Mouse (Mus musculus) heart, embryonic 13.5 days (tissue): Measurements from ENCODE around the gene Fam169a. TPM values are rescaled to one million over a fixed set of nuclear protein-coding genes. Genes with fewer than 3 reads are reported as not detected.
"Not testable (repeated sequence)": the region's sequence is repeated elsewhere in the genome, so short reads cannot be mapped to it uniquely, and the experiment has no call there.

ENCODE experiments used
- ATAC-seq: fragments of 200-750 bp; cut with Nextera tagmentation; 2 replicates; pipeline ENCODE4 v1.8.0; 2017; ENCODE audit warnings: moderate TSS enrichment; ENCODE audit not compliant: insufficient number of reproducible peaks, low FRiP score, low TSS enrichment; ENCODE audit errors: extremely low read depth
- H3K27ac ChIP-seq: fragments of 300-500 bp; sonication (generic); replicated peaks from 2 replicates; pipeline ENCODE4 v1.5.1; 2015; ENCODE audit warnings: moderate library complexity, mild to moderate bottlenecking, inconsistent platforms
- H3K27me3 ChIP-seq: fragments of 300-500 bp; sonication (generic); replicated peaks from 2 replicates; pipeline ENCODE4 v1.6.1; 2015; ENCODE audit warnings: mild to moderate bottlenecking, inconsistent platforms
- H3K36me3 ChIP-seq: fragments of 300-500 bp; sonication (generic); 2 replicates; pipeline ENCODE4 v1.6.1; 2015; ENCODE audit warnings: mild to moderate bottlenecking, inconsistent platforms
- H3K4me1 ChIP-seq: fragments of 300-500 bp; sonication (generic); 2 replicates; pipeline ENCODE4 v1.6.1; 2015; ENCODE audit warnings: inconsistent platforms
- H3K4me2 ChIP-seq: fragments of 300-500 bp; sonication (generic); 2 replicates; pipeline ENCODE4 v1.6.1; 2015; ENCODE audit warnings: inconsistent platforms, mild to moderate bottlenecking, moderate library complexity
- H3K4me3 ChIP-seq: fragments of 300-500 bp; sonication (generic); 2 replicates; pipeline ENCODE4 v1.5.1; 2015; ENCODE audit warnings: moderate library complexity, mild to moderate bottlenecking, inconsistent platforms
- H3K9ac ChIP-seq: fragments of 300-500 bp; sonication (generic); 2 replicates; pipeline ENCODE4 v1.6.1; 2015; ENCODE audit warnings: inconsistent platforms, mild to moderate bottlenecking, moderate library complexity
- H3K9me3 ChIP-seq: fragments of 300-500 bp; sonication (generic); 2 replicates; pipeline ENCODE4 v1.6.1; 2016; ENCODE audit warnings: inconsistent platforms
- WGBS: fragments of 180-500 bp; shearing (Covaris S2); methylation state at CpG from one replicate; pipeline ENCODE4 v1.1.7; 2015; ENCODE audit warnings: mixed read lengths; 5-methylcytosine and 5-hydroxymethylcytosine counted together
- polyA plus RNA-seq: library from polyadenylated mRNA; unstranded; fragments of >200 nt; fragmentation: Nextera tagmentation; extraction: Ambion mirVana; gene quantifications from 2 replicates; pipeline ENCODE4 v1.2.1, GENCODE M21; 2015

Fam169a gene
- polyA plus RNA-seq, 1 experiment from 2014 or later, result 5.1 TPM

- H3K4me1 ChIP-seq, result peaks cover 6% of the 10 kb centered on the region; the same call in 1 of the 2 replicates
- no peaks in the 10 kb centered on the region for H3K36me3 ChIP-seq
- no peak for ATAC-seq
- no peak overlapping the region for H3K4me2 ChIP-seq
- H3K9me3 ChIP-seq, result no peaks in the 10 kb centered on the region
- no peak overlapping the region for H3K27ac ChIP-seq
- H3K4me3 ChIP-seq, result no peak overlapping the region
- no peaks in the 10 kb centered on the region for H3K27me3 ChIP-seq
- WGBS, result 60% methylated on average over 2 of the region's 2 CpGs
- H3K9ac ChIP-seq, result no peak overlapping the region
Measured at GRCm38 (mm10) chr13:97080201-97080600, 13.1 kb downstream of the Fam169a start.

- H3K4me3 ChIP-seq, result no peak overlapping the region
- H3K4me1 ChIP-seq, result peaks cover 6% of the 10 kb centered on the region; the same call in 1 of the 2 replicates
- H3K9me3 ChIP-seq, result no peaks in the 10 kb centered on the region
- no peak overlapping the region for H3K4me2 ChIP-seq
- 67% methylated on average over 3 of the region's 3 CpGs for WGBS
- H3K9ac ChIP-seq, result no peak overlapping the region
- no peak for ATAC-seq
- no peak overlapping the region for H3K27ac ChIP-seq
- H3K36me3 ChIP-seq, result no peaks in the 10 kb centered on the region
- H3K27me3 ChIP-seq, result no peaks in the 10 kb centered on the region
Measured at GRCm38 (mm10) chr13:97080615-97081014, 13.5 kb downstream of the Fam169a start.

DNA sequence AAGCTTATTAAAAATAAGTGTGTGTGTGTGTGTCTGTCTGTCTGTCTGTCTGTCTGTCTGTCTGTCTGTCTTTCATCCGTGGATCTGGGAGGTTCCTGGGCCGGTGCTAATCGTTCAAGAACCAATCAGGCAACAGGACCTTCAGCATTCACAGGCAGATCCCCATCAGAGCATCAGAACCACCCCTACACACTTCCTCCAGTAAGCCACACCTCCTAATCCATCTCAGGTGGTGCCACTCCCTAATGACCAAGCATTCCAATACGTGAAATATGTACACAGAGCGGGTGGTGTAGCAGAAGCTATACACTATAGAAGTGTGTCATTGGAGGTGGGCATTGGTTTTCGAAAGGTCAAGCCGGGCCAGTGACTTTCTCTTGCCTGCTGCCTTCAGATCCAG lies 15.3 kb downstream of the Fam169a start:
- H3K27me3 ChIP-seq, result no peaks in the 10 kb centered on the region
- H3K4me3 ChIP-seq, result no peak overlapping the region
- no peak overlapping the region for H3K4me2 ChIP-seq
- 78% methylated on average over 7 of the region's 7 CpGs for WGBS
- H3K36me3 ChIP-seq, result no peaks in the 10 kb centered on the region
- no peak for ATAC-seq
- H3K27ac ChIP-seq, result no peak overlapping the region
- peaks cover 8% of the 10 kb centered on the region; the same call in 1 of the 2 replicates for H3K4me1 ChIP-seq
- H3K9me3 ChIP-seq, result no peaks in the 10 kb centered on the region
- no peak overlapping the region for H3K9ac ChIP-seq

GRCm38 (mm10) chr13:97086316-97086715 lies 19.2 kb downstream of the Fam169a start:
- no peaks in the 10 kb centered on the region for H3K36me3 ChIP-seq
- H3K9me3 ChIP-seq, result no peaks in the 10 kb centered on the region
- H3K4me2 ChIP-seq, result no peak overlapping the region
- ATAC-seq, result no peak
- no peaks in the 10 kb centered on the region for H3K27me3 ChIP-seq
- no peak overlapping the region for H3K9ac ChIP-seq
- no peak overlapping the region for H3K4me3 ChIP-seq
- WGBS, result 62% methylated on average over 8 of the region's 9 CpGs
- H3K4me1 ChIP-seq, result peaks cover 9% of the 10 kb centered on the region; the same call in 1 of the 2 replicates
- no peak overlapping the region for H3K27ac ChIP-seq

GRCm38 (mm10) chr13:97087421-97087820 lies 20.3 kb downstream of the Fam169a start:
- no peaks in the 10 kb centered on the region for H3K27me3 ChIP-seq
- no peaks in the 10 kb centered on the region for H3K36me3 ChIP-seq
- ATAC-seq, result no peak
- H3K4me1 ChIP-seq, result 0 out of 2 replicates have a peak, but pooled peaks cover 3% of the 10 kb centered on the region
- no peak overlapping the region for H3K4me3 ChIP-seq
- H3K9ac ChIP-seq, result no peak overlapping the region
- 84% methylated on average over 6 of the region's 6 CpGs for WGBS
- no peak overlapping the region for H3K27ac ChIP-seq
- no peak overlapping the region for H3K4me2 ChIP-seq
- no peaks in the 10 kb centered on the region for H3K9me3 ChIP-seq

DNA sequence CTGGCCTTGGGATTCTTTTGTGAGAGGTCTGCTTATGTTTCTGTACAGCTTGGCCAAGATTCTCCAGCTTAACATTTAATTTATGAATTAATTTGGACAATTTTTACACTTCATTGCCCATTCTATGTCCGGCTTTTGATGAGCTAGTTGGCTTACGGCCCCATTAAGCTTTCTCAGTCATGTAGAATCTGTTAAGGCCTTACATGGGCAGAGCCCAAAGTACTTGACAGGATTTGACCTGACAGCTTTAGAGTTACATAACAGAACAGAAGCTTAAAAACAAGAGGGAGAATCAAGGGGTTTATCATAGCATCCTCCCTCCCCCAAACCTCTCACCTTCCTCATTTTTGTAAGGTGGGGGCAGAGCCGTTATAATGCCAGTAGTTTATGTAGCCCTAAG lies 21.1 kb downstream of the Fam169a start:
- WGBS, result 88% methylated on average over 3 of the region's 3 CpGs
- ATAC-seq, result no peak
- no peaks in the 10 kb centered on the region for H3K27me3 ChIP-seq
- H3K4me2 ChIP-seq, result no peak overlapping the region
- H3K9me3 ChIP-seq, result no peaks in the 10 kb centered on the region
- no peak overlapping the region for H3K9ac ChIP-seq
- H3K27ac ChIP-seq, result no peak overlapping the region
- H3K4me3 ChIP-seq, result no peak overlapping the region
- H3K36me3 ChIP-seq, result no peaks in the 10 kb centered on the region
- H3K4me1 ChIP-seq, result 0 out of 2 replicates have a peak, but pooled peaks cover 3% of the 10 kb centered on the region

DNA sequence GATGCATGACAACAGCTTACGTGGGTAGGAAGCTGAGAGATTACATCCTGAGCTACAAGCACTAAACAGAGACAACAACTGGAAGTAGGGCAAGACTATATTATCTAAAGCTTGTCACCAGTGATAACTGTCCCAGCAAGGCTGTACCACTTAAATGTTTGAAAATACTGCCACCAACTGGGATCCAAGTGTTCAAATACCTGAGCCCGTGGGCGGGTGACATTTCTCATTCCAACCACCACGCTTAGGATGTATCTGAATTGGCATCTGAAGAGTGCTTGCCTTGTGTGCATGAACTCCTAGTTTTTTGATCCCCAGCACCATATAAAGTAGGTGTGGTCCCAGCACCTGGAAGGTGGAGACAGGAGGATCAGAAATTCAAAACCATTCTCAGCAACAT lies 28.6 kb downstream of the Fam169a start:
- Histone ChIP-seq H3K36me3 (peaks cover 6% of the 10 kb centered on the region), H3K4me1 (peaks cover 6% of the 10 kb centered on the region; the same call in 1 of the 2 replicates), H3K9ac (no peak overlapping the region), H3K4me3 (no peak overlapping the region), H3K9me3 (no peaks in the 10 kb centered on the region), H3K27ac (no peak overlapping the region), H3K27me3 (no peaks in the 10 kb centered on the region), H3K4me2 (no peak overlapping the region)
- no peak for ATAC-seq
- WGBS, result 50% methylated on average over 4 of the region's 4 CpGs

DNA sequence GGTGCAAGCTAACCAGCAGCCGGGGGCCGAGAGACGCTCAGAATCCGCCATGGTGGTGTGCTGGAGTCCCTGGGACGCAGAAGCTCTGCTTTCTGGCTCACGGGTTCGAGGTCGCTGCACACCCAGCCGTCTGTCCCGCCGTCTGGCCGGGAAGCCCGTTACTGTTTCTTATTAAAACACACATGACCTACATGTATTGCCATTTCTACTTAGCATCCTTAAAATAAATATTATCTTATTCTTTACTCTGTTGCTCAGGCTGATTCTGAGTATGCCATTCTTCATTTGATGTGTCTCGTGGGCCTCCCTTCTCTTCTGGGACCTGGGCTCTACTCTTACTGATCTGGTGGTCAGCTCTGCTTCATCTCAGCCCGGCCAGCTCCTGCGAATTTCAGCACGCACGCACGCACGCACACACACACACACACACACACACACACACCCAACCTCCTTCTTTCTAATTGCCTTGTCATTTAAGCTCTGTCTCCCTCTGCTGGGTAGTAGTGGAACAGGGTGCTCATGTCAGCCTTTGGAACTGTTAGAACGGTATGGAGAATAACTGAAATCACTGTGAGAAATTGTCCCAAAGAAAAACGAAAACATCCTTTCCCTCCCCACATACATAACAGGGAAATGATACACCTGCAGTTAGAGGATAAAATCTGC lies 32.2 kb downstream of the Fam169a start, which contains the start of gene Gm6169:
Gene Gm6169, minus strand, starts transcription at position 51 of the 666 bp plus-strand sequence.
- no peak within 1 kb of the TSS for H3K9ac ChIP-seq
- 80% methylated on average over 22 of the region's 22 CpGs for WGBS
- H3K4me1 ChIP-seq, result peaks cover 6% of the 10 kb centered on the region; the same call in 1 of the 2 replicates
- H3K27me3 ChIP-seq, result no peaks in the 10 kb centered on the region
- H3K27ac ChIP-seq, result no peak within 1 kb of the TSS
- no peaks in the 10 kb centered on the region for H3K36me3 ChIP-seq
- no peaks in the 10 kb centered on the region for H3K9me3 ChIP-seq
- H3K4me3 ChIP-seq, result no peak within 1 kb of the TSS
- H3K4me2 ChIP-seq, result no peak within 1 kb of the TSS
- no peak for ATAC-seq

- 67% methylated on average over 7 of the region's 7 CpGs for WGBS
- H3K36me3 ChIP-seq, result peaks cover 8% of the 10 kb centered on the region
Measured at GRCm38 (mm10) chr13:97104996-97105395, 37.9 kb downstream of the Fam169a start.

DNA sequence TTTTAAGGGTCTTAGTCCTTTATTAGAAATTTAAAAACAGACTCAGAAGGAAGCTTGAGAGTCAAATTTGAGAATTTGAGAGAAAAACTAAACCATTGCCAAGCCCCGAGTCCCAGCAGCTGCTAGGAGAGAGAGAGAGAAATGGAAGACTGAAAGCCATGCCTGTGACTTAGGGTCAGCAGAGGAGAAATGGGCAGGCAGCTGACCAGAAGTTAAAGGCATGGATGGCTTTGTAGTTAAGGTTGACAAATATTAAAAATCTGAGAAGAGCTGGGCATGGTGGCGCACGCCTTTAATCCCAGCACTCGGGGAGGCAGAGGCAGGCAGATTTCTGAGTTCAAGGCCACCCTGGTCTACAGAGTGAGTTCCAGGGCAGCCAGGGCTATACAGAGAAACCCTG lies 40.6 kb downstream of the Fam169a start:
- not testable (repeated sequence) for ATAC-seq, H3K4me3 ChIP-seq, H3K4me2 ChIP-seq, H3K27ac ChIP-seq, H3K4me1 ChIP-seq, H3K27me3 ChIP-seq, H3K9ac ChIP-seq, H3K9me3 ChIP-seq
- 91% methylated on average over 4 of the region's 4 CpGs for WGBS
- peaks cover 16% of the 10 kb centered on the region for H3K36me3 ChIP-seq

More at GRCm38 (mm10) chr13:97104996-97105395, 37.9 kb downstream of the Fam169a start:
- Histone ChIP-seq H3K9ac (no peak overlapping the region), H3K4me2 (no peak overlapping the region), H3K4me3 (no peak overlapping the region), H3K9me3 (no peaks in the 10 kb centered on the region), H3K27ac (no peak overlapping the region), H3K27me3 (no peaks in the 10 kb centered on the region), H3K4me1 (no peaks in the 10 kb centered on the region)
- no peak for ATAC-seq

- H3K4me1 ChIP-seq, result no peaks in the 10 kb centered on the region
- H3K4me3 ChIP-seq, result no peak overlapping the region
- no peaks in the 10 kb centered on the region for H3K9me3 ChIP-seq
- H3K4me2 ChIP-seq, result no peak overlapping the region
- H3K9ac ChIP-seq, result no peak overlapping the region
- 83% methylated on average over 4 of the region's 4 CpGs for WGBS
- H3K27ac ChIP-seq, result no peak overlapping the region
- no peak for ATAC-seq
- H3K36me3 ChIP-seq, result peaks cover 21% of the 10 kb centered on the region
- H3K27me3 ChIP-seq, result no peaks in the 10 kb centered on the region
Measured at GRCm38 (mm10) chr13:97109046-97109445, 42.0 kb downstream of the Fam169a start.

GRCm38 (mm10) chr13:97121341-97121740 lies 54.3 kb downstream of the Fam169a start:
- no peak for ATAC-seq
- WGBS, result 71% methylated on average over 3 of the region's 3 CpGs
- peaks cover 57% of the 10 kb centered on the region for H3K36me3 ChIP-seq

More at GRCm38 (mm10) chr13:97121341-97121740, 54.3 kb downstream of the Fam169a start:
- no peak overlapping the region for H3K27ac ChIP-seq
- no peaks in the 10 kb centered on the region for H3K4me1 ChIP-seq
- no peak overlapping the region for H3K9ac ChIP-seq
- no peak overlapping the region for H3K4me3 ChIP-seq
- no peaks in the 10 kb centered on the region for H3K27me3 ChIP-seq
- no peaks in the 10 kb centered on the region for H3K9me3 ChIP-seq
- no peak overlapping the region for H3K4me2 ChIP-seq
